Mouse (Mus musculus) kidney, postnatal 0 days (tissue): Measurements from ENCODE around the gene Lsm2. TPM values are rescaled to one million over a fixed set of nuclear protein-coding genes. Genes with fewer than 3 reads are reported as not detected.

Source experiments
- ATAC-seq: fragments of 200-750 bp; cut with Nextera tagmentation; replicated peaks from 2 replicates; pipeline ENCODE4 v1.8.0; 2017; ENCODE audit warnings: low read depth, moderate number of reproducible peaks, moderate TSS enrichment, moderate library complexity; ENCODE audit not compliant: low FRiP score
- DNase-seq: peaks from one replicate; pipeline ENCODE4 v3.0.0-alpha.2; 2016; ENCODE audit warnings: low spot score
- H3K27ac ChIP-seq: fragments of 300-500 bp; sonication (generic); 2 replicates; pipeline ENCODE4 v1.5.1; 2014; ENCODE audit warnings: mild to moderate bottlenecking
- H3K27me3 ChIP-seq: fragments of 300-500 bp; sonication (generic); 2 replicates; pipeline ENCODE4 v1.6.1; 2014; ENCODE audit warnings: low read length, mixed read lengths; ENCODE audit not compliant: insufficient read depth
- H3K36me3 ChIP-seq: fragments of 300-500 bp; sonication (generic); 2 replicates; pipeline ENCODE4 v1.6.1; 2014; ENCODE audit warnings: low read length, mixed read lengths; ENCODE audit not compliant: insufficient read depth
- H3K4me1 ChIP-seq: fragments of 300-500 bp; sonication (generic); replicated peaks from 2 replicates; pipeline ENCODE4 v1.6.1; 2014; ENCODE audit warnings: antibody characterized with exemption, low read length, mixed read lengths; ENCODE audit not compliant: insufficient read depth
- H3K4me2 ChIP-seq: fragments of 300-500 bp; sonication (generic); 2 replicates; pipeline ENCODE4 v1.6.1; 2014; ENCODE audit warnings: mild to moderate bottlenecking, low read length, moderate library complexity, mixed read lengths
- H3K4me3 ChIP-seq: fragments of 300-500 bp; sonication (generic); replicated peaks from 2 replicates; pipeline ENCODE4 v1.5.1; 2014; ENCODE audit warnings: low read depth, low read length
- H3K9ac ChIP-seq: fragments of 300-500 bp; sonication (generic); 2 replicates; pipeline ENCODE4 v1.6.1; 2014; ENCODE audit warnings: low read depth, low read length
- H3K9me3 ChIP-seq: fragments of 300-500 bp; sonication (generic); replicated peaks from 2 replicates; pipeline ENCODE4 v1.6.1; 2016; ENCODE audit warnings: low read length, inconsistent platforms, mixed read lengths
- CTCF ChIP-seq: IDR thresholded peaks from 2 replicates; pipeline ENCODE4 v1.5.1; 2016; ENCODE audit warnings: antibody characterized with exemption, low read depth, mild to moderate bottlenecking, moderate library complexity
- WGBS: fragments of 180-500 bp; shearing (Covaris S2); extraction: QIAGEN DNeasy Blood & Tissue Kit; methylation state at CpG from one replicate; pipeline ENCODE4 v1.1.7; 2014; 5-methylcytosine and 5-hydroxymethylcytosine counted together
- polyA plus RNA-seq: library from polyadenylated mRNA; unstranded; fragments of >200 nt; fragmentation: Nextera tagmentation; extraction: Ambion mirVana; gene quantifications from 2 replicates; pipeline ENCODE4 v1.2.1, GENCODE M21; 2015

The Lsm2 gene
- polyA plus RNA-seq, 1 experiment from 2014 or later: 133 TPM

GRCm38 (mm10) chr17:35016791-35017705 lies 35.4 kb downstream of the Lsm2 start:
- peaks cover 43% of the 10 kb centered on the region for H3K36me3 ChIP-seq
- H3K27me3 ChIP-seq: no peaks in the 10 kb centered on the region
- ATAC-seq (no peak), DNase-seq (no peak)
- no peak overlapping the region for H3K4me2 ChIP-seq
- H3K9me3 ChIP-seq: no peaks in the 10 kb centered on the region
- H3K4me1 ChIP-seq: no peaks in the 10 kb centered on the region
- no peak overlapping the region for H3K9ac ChIP-seq
- no peak overlapping the region for H3K4me3 ChIP-seq
- 0 out of 2 replicates have a peak overlapping the region, but pooled peaks have one; percentile 8 for H3K27ac ChIP-seq
- TF ChIP-seq CTCF: no peak
- WGBS: 75% methylated on average over 10 of the region's 10 CpGs

- DNase-seq (no peak), ATAC-seq (no peak)
- WGBS: 73% methylated on average over 14 of the region's 14 CpGs
- Histone ChIP-seq H3K27ac (no peak overlapping the region), H3K9me3 (no peaks in the 10 kb centered on the region), H3K4me2 (no peak overlapping the region), H3K27me3 (no peaks in the 10 kb centered on the region), H3K36me3 (peaks cover 37% of the 10 kb centered on the region), H3K9ac (no peak overlapping the region), H3K4me1 (no peaks in the 10 kb centered on the region), H3K4me3 (no peak overlapping the region)
- TF ChIP-seq CTCF: no peak
Measured at GRCm38 (mm10) chr17:35017706-35018030, 36.0 kb downstream of the Lsm2 start.

GRCm38 (mm10) chr17:35018171-35018570 lies 36.5 kb downstream of the Lsm2 start:
- Histone ChIP-seq H3K9ac (no peak overlapping the region), H3K36me3 (peaks cover 32% of the 10 kb centered on the region), H3K4me3 (no peak overlapping the region), H3K27me3 (no peaks in the 10 kb centered on the region), H3K27ac (no peak overlapping the region), H3K4me1 (no peaks in the 10 kb centered on the region), H3K4me2 (no peak overlapping the region), H3K9me3 (no peaks in the 10 kb centered on the region)
- ATAC-seq (no peak), DNase-seq (no peak)
- no peak for TF ChIP-seq CTCF
- 79% methylated on average over 3 of the region's 3 CpGs for WGBS

GRCm38 (mm10) chr17:35019894-35020293 lies 38.2 kb downstream of the Lsm2 start:
- H3K4me1 ChIP-seq: no peaks in the 10 kb centered on the region
- H3K4me3 ChIP-seq: no peak overlapping the region
- WGBS: 75% methylated on average over 11 of the region's 11 CpGs
- no peak overlapping the region for H3K4me2 ChIP-seq
- H3K36me3 ChIP-seq: peaks cover 15% of the 10 kb centered on the region; the same call in 1 of the 2 replicates
- ATAC-seq (no peak), DNase-seq (no peak)
- no peak overlapping the region for H3K27ac ChIP-seq
- H3K9ac ChIP-seq: no peak overlapping the region
- no peak for TF ChIP-seq CTCF
- no peaks in the 10 kb centered on the region for H3K27me3 ChIP-seq
- no peaks in the 10 kb centered on the region for H3K9me3 ChIP-seq

- ATAC-seq: no peak
- no peak overlapping the region for H3K4me3 ChIP-seq
- no peak for TF ChIP-seq CTCF
- no peak for DNase-seq
- H3K4me1 ChIP-seq: no peaks in the 10 kb centered on the region
- 91% methylated on average over 8 of the region's 8 CpGs for WGBS
- H3K27ac ChIP-seq: no peak overlapping the region
- no peak overlapping the region for H3K4me2 ChIP-seq
- H3K27me3 ChIP-seq: no peaks in the 10 kb centered on the region
- peaks cover 9% of the 10 kb centered on the region; the same call in 1 of the 2 replicates for H3K36me3 ChIP-seq
- H3K9me3 ChIP-seq: no peaks in the 10 kb centered on the region
- no peak overlapping the region for H3K9ac ChIP-seq
Measured at GRCm38 (mm10) chr17:35020551-35020950, 38.9 kb downstream of the Lsm2 start.

- peak; percentile 100 for TF ChIP-seq CTCF
- H3K27me3 ChIP-seq: no peaks in the 10 kb centered on the region
- no peaks in the 10 kb centered on the region for H3K4me1 ChIP-seq
- no peak overlapping the region for H3K4me3 ChIP-seq
- peak; percentile 91 for DNase-seq
- peak; percentile 31; the same call in 1 of the 2 replicates for ATAC-seq
- no peak overlapping the region; the same call in 1 of the 2 replicates for H3K4me2 ChIP-seq
- 0 out of 2 replicates have a peak, but pooled peaks cover 2% of the 10 kb centered on the region for H3K36me3 ChIP-seq
- no peak overlapping the region for H3K9ac ChIP-seq
- peak overlapping the region; percentile 71 for H3K27ac ChIP-seq
- WGBS: 8% methylated on average over 17 of the region's 17 CpGs
- no peaks in the 10 kb centered on the region for H3K9me3 ChIP-seq
Measured at GRCm38 (mm10) chr17:35021163-35021808, 39.6 kb downstream of the Lsm2 start.
